Mouse (Mus musculus) spleen, adult 10 weeks (tissue): ENCODE results near the gene Arhgef2. TPM values are rescaled to one million over a fixed set of nuclear protein-coding genes. Genes with fewer than 3 reads are reported as not detected.

ENCODE experiments used
- polyA plus RNA-seq: library from polyadenylated mRNA; stranded (reverse); fragments of 350-450 nt; fragmentation: Illumina TruSeq; extraction: RNeasy Lipid Tissue Mini Kit (QIAGEN cat#74804); gene quantifications from one replicate; pipeline ENCODE4 v1.2.3, GENCODE M21; 2015; ENCODE audit warnings: low replicate concordance; ENCODE audit not compliant: insufficient read depth

The Arhgef2 gene
- polyA plus RNA-seq = 104 TPM

GRCm38 (mm10) chr3:88605666-88606065 is at the start of gene Arhgef2:
Arhgef2 (plus strand) TSS chr3:88605966.

GRCm38 (mm10) chr3:88575540-88575939 is 30.2 kb upstream of the Arhgef2 start, which contains the start of gene Ssr2:
Ssr2 (plus strand) TSS chr3:88575876.

GRCm38 (mm10) chr3:88652846-88653515 is 47.2 kb downstream of the Arhgef2 start, which contains the start of gene Rxfp4:
Rxfp4 (minus strand) TSS chr3:88653142.

GRCm38 (mm10) chr3:88684980-88685941 is 79.5 kb downstream of the Arhgef2 start, which contains the start of gene Khdc4:
Khdc4 (plus strand) TSS chr3:88685803.

Other genes starting within 250 kb of the Arhgef2 start
- gene Paqr6, start 241.4 kb upstream of the Arhgef2 start, polyA plus RNA-seq = 1.5 TPM
- gene Bglap3, start 233.2 kb upstream of the Arhgef2 start, polyA plus RNA-seq = 0.15 TPM
- gene Bglap2, start 227.3 kb upstream of the Arhgef2 start, polyA plus RNA-seq = not detected
- gene Bglap, start 221.5 kb upstream of the Arhgef2 start, polyA plus RNA-seq = 0.97 TPM
- gene Pmf1, start 195.6 kb upstream of the Arhgef2 start, polyA plus RNA-seq = 20.9 TPM
- 17.2 TPM for gene Slc25a44, start 180.8 kb upstream of the Arhgef2 start, polyA plus RNA-seq
- gene Sema4a, start 144.8 kb upstream of the Arhgef2 start, polyA plus RNA-seq = 53.1 TPM
- 2.3 TPM for gene Lmna, start 96.0 kb upstream of the Arhgef2 start, polyA plus RNA-seq
- 1.9 TPM for gene Mex3a, start 73.6 kb upstream of the Arhgef2 start, polyA plus RNA-seq
- not detected for gene Rab25, start 57.7 kb upstream of the Arhgef2 start, polyA plus RNA-seq
- 54.4 TPM for gene Lamtor2, start 52.9 kb upstream of the Arhgef2 start, polyA plus RNA-seq
- 35.5 TPM for gene Ubqln4, start 52.2 kb upstream of the Arhgef2 start, polyA plus RNA-seq
- gene Ssr2, start 30.1 kb upstream of the Arhgef2 start, polyA plus RNA-seq = 101 TPM
- gene Rxfp4, start 47.2 kb downstream of the Arhgef2 start, polyA plus RNA-seq = not detected
- 111 TPM for gene Khdc4, start 79.8 kb downstream of the Arhgef2 start, polyA plus RNA-seq
- 41.7 TPM for gene Rit1, start 110.9 kb downstream of the Arhgef2 start, polyA plus RNA-seq
- 8.3 TPM for gene Syt11, start 169.2 kb downstream of the Arhgef2 start, polyA plus RNA-seq
- 30.5 TPM for gene Gon4l, start 229.3 kb downstream of the Arhgef2 start, polyA plus RNA-seq